In the genomic region with DNA sequence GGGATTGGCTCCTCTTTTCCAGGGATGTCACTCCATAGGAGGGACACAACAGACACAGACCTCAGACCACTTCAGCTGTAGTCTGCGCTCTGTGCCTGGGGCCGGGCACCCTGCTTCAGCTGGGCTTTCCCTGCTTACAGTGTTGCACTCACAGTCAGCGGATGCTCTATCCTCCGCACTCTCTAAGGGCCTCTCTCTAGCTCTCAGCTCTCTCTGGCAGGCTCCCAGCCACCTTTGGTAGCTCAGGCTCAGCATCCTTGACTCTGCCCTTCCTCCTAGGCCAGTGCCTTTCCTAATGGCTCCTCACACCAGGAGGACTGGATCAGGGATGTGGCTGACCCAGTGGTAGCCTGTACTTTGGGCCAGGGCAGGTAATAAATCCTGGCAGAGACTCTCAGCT, we compare ENCODE assay signal across 11 mouse cellular contexts. TPM values are rescaled to one million over a fixed set of nuclear protein-coding genes. Genes with fewer than 3 reads are reported as not detected.
DNase-seq lines count a peak whose midpoint lies in the region; ATAC-seq and TF ChIP-seq lines count a peak whose summit lies in the region.
"Had no signal": no experiment of that assay in that cellular context is flagged by ENCODE, and none has a peak within 500 bp of the region (broad histone marks: within the 10 kb centered on the region; RNA-seq: fewer than 3 reads in every experiment).

No protein-coding gene starts in this region.

- H3K27me3 ChIP-seq in kidney, adult 2 months (replicated peaks; ENCODE audit: control insufficient read depth, insufficient read depth, low read length), result no peaks in the 10 kb centered on the region
- H3K27me3 ChIP-seq in embryonic facial prominence, embryonic 13.5 days, result no peaks in the 10 kb centered on the region
- no peaks in the 10 kb centered on the region for H3K27me3 ChIP-seq in limb, embryonic 11.5 days (ENCODE audit: control insufficient read depth, insufficient read depth, low read length)
- H3K27me3 ChIP-seq: liver, embryonic 13.5 days had no signal

- TF ChIP-seq CTCF in kidney, adult 2 months (conservative IDR thresholded peaks at IDR 0.05; ENCODE audit: insufficient read depth, insufficient read length, low read depth, low read length), result no peak

- ATAC-seq in embryonic facial prominence, embryonic 13.5 days (ENCODE audit: insufficient number of reproducible peaks, insufficient read depth, low FRiP score, low TSS enrichment, low read depth), result no peak
- ATAC-seq in limb, embryonic 11.5 days (ENCODE audit: insufficient number of reproducible peaks, low FRiP score, low TSS enrichment, low read depth), result no peak
- no peak for ATAC-seq in frontal cortex, adult (ENCODE audit: low TSS enrichment)
- ATAC-seq: activated CD4-positive, CD25-positive, alpha-beta regulatory T cell, adult 4 months had no signal

- peak overlapping the region; percentile 40; the same call in 1 of the 2 replicates for H3K9ac ChIP-seq in embryonic facial prominence, embryonic 13.5 days
- no peak overlapping the region for H3K9ac ChIP-seq in limb, embryonic 11.5 days (ENCODE audit: low read length)
- H3K9ac ChIP-seq: liver, embryonic 13.5 days had no signal

- H3K4me2 ChIP-seq in embryonic facial prominence, embryonic 13.5 days, result no peak overlapping the region
- no peak overlapping the region for H3K4me2 ChIP-seq in limb, embryonic 11.5 days (ENCODE audit: low read depth, severe bottlenecking)
- H3K4me2 ChIP-seq: liver, embryonic 13.5 days had no signal

- 0 out of 2 replicates have a peak overlapping the region, but pooled peaks have one; percentile 4 for H3K4me3 ChIP-seq in kidney, adult 2 months (ENCODE audit: insufficient read depth, low read depth, low read length)
- H3K4me3 ChIP-seq in brown adipose tissue, adult 24 weeks (ENCODE audit: insufficient read depth, low read depth, low read length), result peak overlapping the region; percentile 66
- no peak overlapping the region for H3K4me3 ChIP-seq in embryonic facial prominence, embryonic 13.5 days
- H3K4me3 ChIP-seq in limb, embryonic 11.5 days (ENCODE audit: low read depth, low read length), result no peak overlapping the region
- H3K4me3 ChIP-seq: liver, embryonic 13.5 days had no signal

- no peak for TF ChIP-seq POLR2A in kidney, adult 2 months (IDR thresholded peaks at IDR 0.05; ENCODE audit: low read depth, low read length)

- peak overlapping the region; percentile 59 for H3K27ac ChIP-seq in kidney, adult 2 months (ENCODE audit: insufficient read depth, low read depth, low read length)
- H3K27ac ChIP-seq in brown adipose tissue, adult 24 weeks (replicated peaks; ENCODE audit: low read depth, low read length), result peak overlapping the region; percentile 99
- peak overlapping the region; percentile 78 for H3K27ac ChIP-seq in embryonic facial prominence, embryonic 13.5 days
- peak overlapping the region; percentile 30; the same call in 1 of the 2 replicates for H3K27ac ChIP-seq in limb, embryonic 11.5 days (replicated peaks; ENCODE audit: low read depth, low read length)

- no peaks in the 10 kb centered on the region for H3K9me3 ChIP-seq in embryonic facial prominence, embryonic 13.5 days
- no peaks in the 10 kb centered on the region for H3K9me3 ChIP-seq in limb, embryonic 11.5 days (ENCODE audit: control insufficient read depth, low read length)
- H3K9me3 ChIP-seq: liver, embryonic 13.5 days had no signal

- DNase-seq in kidney, adult 2 months, result peak; percentile 45
- no peak for DNase-seq in kidney, adult 11 months
- DNase-seq in limb, embryonic 11.5 days (ENCODE audit: low spot score), result no peak
- DNase-seq in gastrocnemius, postnatal 25 days, result no peak
- DNase-seq: liver, embryonic 13.5 days; thymus, postnatal 4 days had no signal

- no peaks in the 10 kb centered on the region; the same call in 1 of the 2 replicates for H3K4me1 ChIP-seq in kidney, adult 2 months (ENCODE audit: control insufficient read depth, insufficient read depth, low read length)
- H3K4me1 ChIP-seq in brown adipose tissue, adult 24 weeks (ENCODE audit: control insufficient read depth, insufficient read depth, insufficient read length, low read length), result peaks cover 11% of the 10 kb centered on the region
- H3K4me1 ChIP-seq in embryonic facial prominence, embryonic 13.5 days, result peaks cover 51% of the 10 kb centered on the region
- H3K4me1 ChIP-seq in limb, embryonic 11.5 days (ENCODE audit: control insufficient read depth, insufficient read depth, low read length), result peaks cover 27% of the 10 kb centered on the region

- H3K36me3 ChIP-seq in kidney, adult 2 months (ENCODE audit: control insufficient read depth, insufficient read depth, low read length), result no peaks in the 10 kb centered on the region
- 0 out of 2 replicates have a peak, but pooled peaks cover 2% of the 10 kb centered on the region for H3K36me3 ChIP-seq in embryonic facial prominence, embryonic 13.5 days
- H3K36me3 ChIP-seq in limb, embryonic 11.5 days (ENCODE audit: control insufficient read depth, insufficient read depth, low read length), result no peaks in the 10 kb centered on the region
- H3K36me3 ChIP-seq: liver, embryonic 13.5 days had no signal

- 83% methylated on average over 4 of the region's 4 CpGs for WGBS in kidney, adult 2 months
- WGBS in embryonic facial prominence, embryonic 13.5 days, result 56% methylated on average over 4 of the region's 4 CpGs
- 72% methylated on average over 4 of the region's 4 CpGs for WGBS in limb, embryonic 11.5 days

RNA-seq across cellular contexts. Expression of gene 6330409D20Rik, which starts 8.9 kb away (rescaled TPM):
- polyA plus RNA-seq in kidney, adult 2 months (2012; rRNA removed), result not detected in 2 replicates
- polyA plus RNA-seq in brown adipose tissue, adult 24 weeks (2012; ENCODE audit: insufficient read depth, insufficient read length, missing spikeins), result not detected in 2 replicates
- 0.34 and 0.58 TPM in 2 replicates for polyA plus RNA-seq in embryonic facial prominence, embryonic 13.5 days (2015; fragmentation: Nextera tagmentation; extraction: Ambion mirVana)
- 0.13 TPM in 1 of 2 replicates, not detected in the other for polyA plus RNA-seq in limb, embryonic 11.5 days (2014; fragmentation: Nextera tagmentation; extraction: Ambion mirVana)
- not detected for total RNA-seq in gastrocnemius, postnatal 25 days (2021)
- polyA plus RNA-seq: large intestine, adult 2 months; liver, embryonic 13.5 days had no signal

RNA-seq across cellular contexts. Expression of gene Sh2d3c, which starts 11.1 kb away (rescaled TPM):
- polyA plus RNA-seq in kidney, adult 2 months (2012; rRNA removed), result 28.4 and 30.4 TPM in 2 replicates
- 4.4 and 6.3 TPM in 2 replicates for polyA plus RNA-seq in brown adipose tissue, adult 24 weeks (2012; ENCODE audit: insufficient read depth, insufficient read length, missing spikeins)
- polyA plus RNA-seq in embryonic facial prominence, embryonic 13.5 days (2015; fragmentation: Nextera tagmentation; extraction: Ambion mirVana), result 19.4 and 21.8 TPM in 2 replicates
- 12.2 and 13.1 TPM in 2 replicates for polyA plus RNA-seq in limb, embryonic 11.5 days (2014; fragmentation: Nextera tagmentation; extraction: Ambion mirVana)
- total RNA-seq in gastrocnemius, postnatal 25 days (2021), result 1 to 10 TPM; 4.2 to 8.4 TPM

RNA-seq across cellular contexts. Expression of gene Cdk9, which starts 19.0 kb away (rescaled TPM):
- 88.3 and 89.2 TPM in 2 replicates for polyA plus RNA-seq in kidney, adult 2 months (2012; rRNA removed)
- 27.3 and 27.6 TPM in 2 replicates for polyA plus RNA-seq in brown adipose tissue, adult 24 weeks (2012; ENCODE audit: insufficient read depth, insufficient read length, missing spikeins)
- polyA plus RNA-seq in embryonic facial prominence, embryonic 13.5 days (2015; fragmentation: Nextera tagmentation; extraction: Ambion mirVana), result 102 and 114 TPM in 2 replicates
- polyA plus RNA-seq in limb, embryonic 11.5 days (2014; fragmentation: Nextera tagmentation; extraction: Ambion mirVana), result 98.3 and 101 TPM in 2 replicates
- total RNA-seq in gastrocnemius, postnatal 25 days (2021), result 10 to 100 TPM; 17.2 to 20.0 TPM

RNA-seq across cellular contexts. Expression of gene Tor2a, which starts 25.1 kb away (rescaled TPM):
- polyA plus RNA-seq in kidney, adult 2 months (2012; rRNA removed), result 72.5 and 93.3 TPM in 2 replicates
- polyA plus RNA-seq in brown adipose tissue, adult 24 weeks (2012; ENCODE audit: insufficient read depth, insufficient read length, missing spikeins), result 16.8 and 17.6 TPM in 2 replicates
- 65.1 and 72.3 TPM in 2 replicates for polyA plus RNA-seq in embryonic facial prominence, embryonic 13.5 days (2015; fragmentation: Nextera tagmentation; extraction: Ambion mirVana)
- 58.5 and 60.2 TPM in 2 replicates for polyA plus RNA-seq in limb, embryonic 11.5 days (2014; fragmentation: Nextera tagmentation; extraction: Ambion mirVana)
- total RNA-seq in gastrocnemius, postnatal 25 days (2021), result 1 to 10 TPM; 4.9 to 5.7 TPM

RNA-seq across cellular contexts. Expression of gene Fpgs, which starts 28.0 kb away (rescaled TPM):
- polyA plus RNA-seq in kidney, adult 2 months (2012; rRNA removed), result 147 and 174 TPM in 2 replicates
- polyA plus RNA-seq in brown adipose tissue, adult 24 weeks (2012; ENCODE audit: insufficient read depth, insufficient read length, missing spikeins), result 2.8 and 2.9 TPM in 2 replicates
- 29.7 and 34.1 TPM in 2 replicates for polyA plus RNA-seq in embryonic facial prominence, embryonic 13.5 days (2015; fragmentation: Nextera tagmentation; extraction: Ambion mirVana)
- polyA plus RNA-seq in limb, embryonic 11.5 days (2014; fragmentation: Nextera tagmentation; extraction: Ambion mirVana), result 22.1 and 23.2 TPM in 2 replicates
- total RNA-seq in gastrocnemius, postnatal 25 days (2021), result 1 to 10 TPM; 3.9 to 4.7 TPM

Comparison
In these comparisons a context has a peak if more than half of its experiments do, and no peak if none do; other contexts are left out.
1. H3K27ac ChIP-seq: peak in every context shown above with its lines; median percentile 99 in brown adipose tissue, adult 24 weeks; 78 in embryonic facial prominence, embryonic 13.5 days; 59 in kidney, adult 2 months; 30 in limb, embryonic 11.5 days.
2. H3K4me3 ChIP-seq: peak in kidney, adult 2 months (single experiment) and brown adipose tissue, adult 24 weeks (single experiment); none in embryonic facial prominence, embryonic 13.5 days (single experiment) and limb, embryonic 11.5 days (single experiment).